Mouse (Mus musculus): Measurements from ENCODE around the gene Fam19a5. TPM values are rescaled to one million over a fixed set of nuclear protein-coding genes. Genes with fewer than 3 reads are reported as not detected.

Fam19a5 gene
- polyA plus RNA-seq, 1 experiment from 2014 or later: 6.5 TPM

DNA sequence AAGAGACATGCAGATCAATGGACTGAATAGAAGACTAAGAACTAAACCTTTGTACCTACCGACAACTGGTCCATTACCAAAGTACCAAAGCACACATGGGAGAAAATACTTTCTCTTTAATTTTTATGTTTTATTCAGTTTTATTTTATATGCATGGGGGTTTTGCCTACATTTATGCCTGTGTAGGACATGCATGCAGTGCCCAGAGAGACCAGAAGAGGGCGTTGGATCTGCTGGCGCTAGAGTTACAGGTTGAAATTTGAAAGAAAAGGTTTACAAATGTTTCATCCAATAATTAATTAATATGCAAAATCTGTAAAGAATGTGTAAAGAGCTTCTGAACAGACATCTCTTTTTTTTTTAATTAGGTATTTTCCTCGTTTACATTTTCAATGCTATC lies 229.9 kb downstream of the Fam19a5 start:
- Histone ChIP-seq H3K4me1 (replicated peaks; ENCODE audit: control insufficient read depth, insufficient read depth, low read length) (no peaks in the 10 kb centered on the region), H3K27me3 (ENCODE audit: control insufficient read depth, insufficient read depth, low read length) (no peaks in the 10 kb centered on the region), H3K27ac (ENCODE audit: low read depth, low read length) (no peak overlapping the region), H3K4me3 (ENCODE audit: low read depth, low read length) (no peak overlapping the region), H3K36me3 (ENCODE audit: control insufficient read depth, insufficient read depth, low read length) (no peaks in the 10 kb centered on the region), H3K4me2 (ENCODE audit: low read depth, low read length, severe bottlenecking) (no peak overlapping the region), H3K9ac (ENCODE audit: low read length) (no peak overlapping the region), H3K9me3 (ENCODE audit: control insufficient read depth, low read length) (no peaks in the 10 kb centered on the region; the same call in 1 of the 2 replicates)
- ATAC-seq (replicated peaks; ENCODE audit: low FRiP score) (no peak), DNase-seq (ENCODE audit: low spot score) (no peak)
- 67% methylated on average over 4 of the region's 4 CpGs for WGBS

DNA sequence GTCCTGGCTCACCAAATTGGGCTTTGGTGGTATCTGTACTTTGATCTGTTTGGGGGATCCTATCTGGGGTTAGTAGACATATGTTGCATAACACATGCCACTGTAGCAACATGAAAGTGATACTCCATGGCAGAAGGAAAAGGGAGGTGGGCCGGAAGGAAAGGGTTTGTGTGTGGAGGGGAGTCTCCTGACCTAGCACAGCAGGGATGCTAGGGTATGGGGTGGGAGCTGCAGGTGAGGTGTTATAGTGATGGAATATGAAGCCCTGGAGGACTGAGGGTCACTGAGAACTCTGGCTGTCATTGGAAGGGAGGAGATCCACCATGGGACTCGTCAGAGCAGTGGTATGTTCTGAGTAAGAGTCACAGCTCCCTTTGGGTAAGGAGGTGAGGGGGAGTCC lies 239.2 kb downstream of the Fam19a5 start:
- Histone ChIP-seq H3K27me3 (ENCODE audit: control insufficient read depth, insufficient read depth, low read length) (no peaks in the 10 kb centered on the region), H3K4me2 (ENCODE audit: low read depth, low read length, severe bottlenecking) (no peak overlapping the region), H3K9me3 (ENCODE audit: control insufficient read depth, low read length) (no peaks in the 10 kb centered on the region), H3K4me1 (replicated peaks; ENCODE audit: control insufficient read depth, insufficient read depth, low read length) (no peaks in the 10 kb centered on the region), H3K27ac (ENCODE audit: low read depth, low read length) (no peak overlapping the region), H3K36me3 (ENCODE audit: control insufficient read depth, insufficient read depth, low read length) (no peaks in the 10 kb centered on the region), H3K9ac (ENCODE audit: low read length) (no peak overlapping the region), H3K4me3 (ENCODE audit: low read depth, low read length) (no peak overlapping the region)
- WGBS: 84% methylated on average over 2 of the region's 2 CpGs
- no peak for ATAC-seq (replicated peaks; ENCODE audit: low FRiP score)
- DNase-seq (ENCODE audit: low spot score): no peak

DNA sequence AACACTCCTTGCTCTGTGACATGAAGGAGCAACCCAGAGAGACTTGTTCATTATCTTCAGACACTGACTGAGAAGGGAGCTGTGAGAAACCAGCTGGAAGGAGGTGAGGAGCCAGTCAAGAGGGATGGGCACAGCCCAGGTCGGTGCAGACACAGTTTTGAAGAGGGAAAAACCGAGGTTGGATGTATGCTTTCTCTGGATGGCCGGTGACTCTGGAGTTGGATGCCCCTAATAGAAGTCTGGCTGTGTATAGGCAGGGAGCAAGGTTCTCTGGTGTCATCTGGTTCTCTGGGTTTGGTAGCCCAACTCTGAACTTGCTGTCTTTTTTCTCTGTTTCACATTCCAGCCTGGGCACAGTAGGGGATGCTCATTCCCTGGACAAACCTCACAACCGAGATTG lies 245.6 kb downstream of the Fam19a5 start:
- WGBS: 84% methylated on average over 4 of the region's 4 CpGs

DNA sequence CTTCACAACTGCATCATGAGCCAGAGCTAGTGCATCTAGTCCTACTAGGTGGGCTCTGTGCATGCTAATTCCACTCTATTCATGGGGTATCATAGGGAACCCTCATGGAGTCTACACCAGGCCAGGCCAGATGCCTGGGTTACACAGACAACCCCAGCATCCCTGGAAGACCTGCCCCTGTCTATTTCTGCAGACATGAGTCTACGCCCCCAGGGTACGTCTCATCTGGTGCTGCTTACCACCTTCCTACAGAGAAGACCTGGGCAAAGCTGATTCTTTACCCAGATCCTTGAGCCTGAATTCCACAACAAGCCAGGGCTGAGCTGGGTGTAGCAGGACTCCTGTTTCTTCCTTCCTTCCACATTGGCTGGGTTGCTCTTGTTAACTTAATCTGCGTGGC lies 249.6 kb downstream of the Fam19a5 start:
- Histone ChIP-seq H3K4me3 (ENCODE audit: low read depth, low read length) (no peak overlapping the region), H3K27ac (ENCODE audit: low read depth, low read length) (no peak overlapping the region), H3K36me3 (ENCODE audit: control insufficient read depth, insufficient read depth, low read length) (no peaks in the 10 kb centered on the region), H3K9me3 (ENCODE audit: control insufficient read depth, low read length) (no peaks in the 10 kb centered on the region), H3K4me2 (ENCODE audit: low read depth, low read length, severe bottlenecking) (no peak overlapping the region), H3K9ac (ENCODE audit: low read length) (no peak overlapping the region), H3K27me3 (ENCODE audit: control insufficient read depth, insufficient read depth, low read length) (no peaks in the 10 kb centered on the region), H3K4me1 (replicated peaks; ENCODE audit: control insufficient read depth, insufficient read depth, low read length) (no peaks in the 10 kb centered on the region)
- ATAC-seq (replicated peaks; ENCODE audit: low FRiP score) (no peak), DNase-seq (ENCODE audit: low spot score) (no peak)
- 90% methylated on average over 3 of the region's 3 CpGs for WGBS

More for the DNA sequence above, 245.6 kb downstream of the Fam19a5 start:
- ATAC-seq (replicated peaks; ENCODE audit: low FRiP score) (no peak), DNase-seq (ENCODE audit: low spot score) (no peak)
- no peak overlapping the region for H3K9ac ChIP-seq (ENCODE audit: low read length)
- H3K36me3 ChIP-seq (ENCODE audit: control insufficient read depth, insufficient read depth, low read length): no peaks in the 10 kb centered on the region
- H3K9me3 ChIP-seq (ENCODE audit: control insufficient read depth, low read length): no peaks in the 10 kb centered on the region
- H3K27me3 ChIP-seq (ENCODE audit: control insufficient read depth, insufficient read depth, low read length): no peaks in the 10 kb centered on the region
- H3K4me2 ChIP-seq (ENCODE audit: low read depth, low read length, severe bottlenecking): no peak overlapping the region
- no peak overlapping the region for H3K4me3 ChIP-seq (ENCODE audit: low read depth, low read length)
- H3K4me1 ChIP-seq (replicated peaks; ENCODE audit: control insufficient read depth, insufficient read depth, low read length): no peaks in the 10 kb centered on the region
- H3K27ac ChIP-seq (ENCODE audit: low read depth, low read length): no peak overlapping the region

DNA sequence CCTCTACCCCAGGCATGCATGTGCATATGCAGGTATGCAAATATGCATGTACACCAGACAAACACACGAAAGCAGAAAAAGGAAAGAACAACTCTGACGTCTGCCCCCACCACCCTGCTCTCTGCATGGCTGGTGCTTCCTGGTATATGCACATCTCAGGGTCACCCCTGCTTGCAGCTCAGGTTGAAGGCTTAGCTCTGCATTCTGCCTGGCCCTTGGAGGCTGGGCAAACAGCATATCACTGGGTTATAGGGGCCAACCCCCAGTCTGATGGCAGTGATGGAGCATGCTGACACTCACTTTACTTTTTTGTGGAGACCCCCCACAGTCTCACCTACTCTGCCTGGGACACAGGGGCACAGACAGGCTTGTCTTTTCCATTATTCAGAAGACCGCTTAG lies 252.5 kb downstream of the Fam19a5 start:
- no peak for ATAC-seq (replicated peaks; ENCODE audit: low FRiP score)
- no peaks in the 10 kb centered on the region for H3K4me1 ChIP-seq (replicated peaks; ENCODE audit: control insufficient read depth, insufficient read depth, low read length)
- H3K4me2 ChIP-seq (ENCODE audit: low read depth, low read length, severe bottlenecking): no peak overlapping the region
- DNase-seq (ENCODE audit: low spot score): no peak
- no peaks in the 10 kb centered on the region for H3K9me3 ChIP-seq (ENCODE audit: control insufficient read depth, low read length)
- 82% methylated on average over 3 of the region's 3 CpGs for WGBS
- no peaks in the 10 kb centered on the region for H3K36me3 ChIP-seq (ENCODE audit: control insufficient read depth, insufficient read depth, low read length)
- no peaks in the 10 kb centered on the region for H3K27me3 ChIP-seq (ENCODE audit: control insufficient read depth, insufficient read depth, low read length)
- H3K9ac ChIP-seq (ENCODE audit: low read length): no peak overlapping the region
- H3K27ac ChIP-seq (ENCODE audit: low read depth, low read length): no peak overlapping the region
- no peak overlapping the region for H3K4me3 ChIP-seq (ENCODE audit: low read depth, low read length)

Small RNA genes within 50 kb of the gene (microRNA-seq; reads per million reads assigned to microRNA genes)
- gene Mir6393 (ENCODE audit: insufficient number of aligned reads): not detected

Measured in forebrain, embryonic 11.5 days (tissue).